Mouse (Mus musculus) kidney, adult 18-20 months (tissue): Measurements from ENCODE around the gene Fes.

Experiments used
- DNase-seq: peaks from one replicate; pipeline ENCODE4 v3.0.0; 2021

The Fes gene

DNA sequence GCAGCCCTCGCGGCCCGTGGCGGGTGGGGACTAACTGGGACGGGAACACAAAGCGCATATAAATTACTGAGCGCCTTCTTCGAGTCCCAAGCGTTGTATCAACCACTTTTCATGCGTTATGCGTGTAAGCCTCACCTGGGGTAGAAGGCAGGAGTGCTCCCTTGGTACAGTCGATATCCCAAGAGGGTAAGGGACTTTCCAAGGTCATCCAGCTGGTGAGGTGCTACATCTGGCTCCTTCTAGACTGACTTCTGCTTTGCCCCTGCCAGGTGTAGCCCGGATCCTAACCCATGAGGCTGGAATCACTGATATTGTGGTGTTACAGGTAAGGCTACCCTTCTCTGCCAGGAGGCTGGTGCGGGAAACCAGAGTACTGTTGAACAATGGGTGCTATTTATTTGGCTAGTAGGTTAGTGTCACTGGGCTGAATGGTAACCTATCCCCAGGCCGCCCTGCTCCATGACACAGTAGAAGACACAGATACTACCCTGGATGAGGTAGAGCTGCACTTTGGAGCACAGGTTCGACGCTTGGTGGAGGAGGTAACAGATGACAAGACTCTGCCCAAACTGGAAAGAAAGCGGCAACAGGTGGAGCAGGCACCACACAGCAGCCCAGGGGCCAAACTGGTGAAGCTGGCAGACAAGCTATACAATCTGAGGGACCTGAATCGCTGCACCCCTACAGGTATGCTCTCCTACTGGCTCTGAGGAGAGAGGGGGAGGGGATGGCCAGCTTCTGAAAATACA, 44.3 kb downstream of the Fes start:
- DNase-seq, result no peak

DNA sequence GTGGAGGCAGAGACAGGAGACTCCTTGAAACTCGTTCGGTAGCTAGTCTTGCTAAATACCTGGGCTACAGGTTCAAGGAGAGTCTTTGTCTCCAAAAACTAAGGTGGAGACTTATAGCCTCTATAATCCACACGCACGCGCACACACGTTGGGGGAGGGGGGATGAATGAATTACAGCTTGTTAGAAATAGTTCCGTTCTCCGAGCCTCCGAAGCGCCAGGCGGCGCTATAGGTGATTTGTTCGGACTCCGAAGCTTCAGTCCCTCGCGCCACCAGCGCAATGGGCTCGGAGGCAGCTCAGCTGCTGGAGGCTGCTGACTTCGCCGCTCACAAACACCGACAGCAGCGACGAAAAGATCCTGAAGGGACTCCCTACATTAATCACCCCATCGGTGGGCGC, 44.9 kb downstream of the Fes start, which contains the start of gene Hddc3:
TSS of gene Hddc3 (plus strand) at position 247 of the 400 bp plus-strand sequence.
- peak; percentile 95 for DNase-seq

DNA sequence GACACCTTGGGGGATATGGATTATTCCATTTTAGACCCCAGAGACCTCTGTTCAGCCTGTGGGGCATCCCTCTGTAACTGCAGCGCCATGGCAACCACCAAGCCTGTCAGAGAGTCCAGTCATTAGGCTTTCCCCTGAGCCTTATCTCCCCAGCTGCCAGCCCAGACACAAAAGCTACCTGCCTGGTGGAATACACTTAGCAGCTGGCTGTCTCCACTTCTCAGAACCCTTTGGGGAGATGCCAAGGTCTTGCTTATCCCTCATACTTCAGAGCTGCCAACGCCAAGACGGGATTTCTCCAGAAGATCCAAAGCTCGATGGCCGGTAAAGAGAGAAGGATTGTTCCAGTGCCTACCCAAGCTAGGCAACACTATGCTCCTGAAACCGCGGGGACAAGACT, 46.0 kb downstream of the Fes start:
- no peak for DNase-seq

DNA sequence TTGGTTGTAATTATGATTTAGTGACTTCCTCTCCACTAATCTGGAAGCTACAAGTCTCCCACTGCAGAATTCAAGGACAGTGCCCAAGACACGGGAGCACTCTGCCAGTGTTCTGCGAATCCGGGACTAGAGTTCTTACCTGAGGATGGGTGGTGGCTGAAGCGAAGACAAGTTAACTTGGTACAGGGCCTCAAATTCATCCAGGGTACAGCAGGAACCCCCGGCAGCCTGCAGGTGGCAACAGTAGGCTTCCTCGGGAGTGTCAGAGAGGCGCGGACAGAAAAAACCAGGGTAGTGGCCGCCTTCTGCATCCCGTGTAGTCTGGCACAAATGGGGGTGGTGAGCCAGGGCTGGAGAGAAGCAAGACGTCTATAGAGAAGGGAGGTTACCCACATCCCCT, 47.0 kb downstream of the Fes start, which contains the start of gene Unc45a:
TSS of gene Unc45a (minus strand) at position 213 of the 400 bp plus-strand sequence.
- DNase-seq, result peak; percentile 76

DNA sequence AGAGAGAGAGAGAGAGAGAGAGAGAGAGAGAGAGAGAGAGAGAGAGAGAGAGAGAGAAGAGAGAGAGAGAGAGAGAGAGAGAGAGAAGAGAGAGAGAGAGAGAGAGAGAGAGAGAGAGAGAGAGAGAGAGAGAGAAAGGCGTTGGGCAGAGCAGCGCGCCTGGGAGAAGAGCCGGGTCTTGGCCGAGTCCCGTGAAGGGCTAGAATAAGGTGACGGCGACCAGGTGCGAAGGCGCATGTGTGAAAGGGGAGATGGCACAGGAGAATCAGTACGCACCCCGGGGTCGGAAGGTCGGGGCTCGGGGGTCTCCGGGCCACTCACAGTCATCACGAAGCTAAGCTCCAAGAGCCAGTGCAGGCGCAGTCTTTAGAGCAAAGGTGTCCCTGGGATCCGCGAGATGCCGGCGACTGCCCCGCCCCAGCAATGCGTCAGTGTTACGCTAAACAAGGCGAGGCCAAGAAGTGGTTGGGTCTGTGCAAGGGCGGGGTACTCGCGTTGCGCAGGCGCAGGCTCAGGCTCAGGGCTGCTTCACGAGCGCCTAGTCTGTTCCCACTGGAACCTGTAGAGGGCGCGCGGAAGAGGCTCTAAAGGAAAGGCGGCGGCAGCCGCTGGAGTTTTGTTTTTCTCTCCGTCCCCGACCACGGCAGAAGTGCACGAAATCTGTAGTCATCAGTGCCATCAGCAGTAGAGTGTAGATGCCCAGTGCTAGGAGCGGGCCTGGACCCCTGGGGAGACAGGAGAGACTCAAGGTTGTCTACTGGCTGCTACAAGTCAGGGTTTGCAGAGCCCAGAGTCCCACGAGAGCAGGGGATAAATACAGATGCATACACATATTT, 47.7 kb downstream of the Fes start:
- peak; percentile 98 for DNase-seq

DNA sequence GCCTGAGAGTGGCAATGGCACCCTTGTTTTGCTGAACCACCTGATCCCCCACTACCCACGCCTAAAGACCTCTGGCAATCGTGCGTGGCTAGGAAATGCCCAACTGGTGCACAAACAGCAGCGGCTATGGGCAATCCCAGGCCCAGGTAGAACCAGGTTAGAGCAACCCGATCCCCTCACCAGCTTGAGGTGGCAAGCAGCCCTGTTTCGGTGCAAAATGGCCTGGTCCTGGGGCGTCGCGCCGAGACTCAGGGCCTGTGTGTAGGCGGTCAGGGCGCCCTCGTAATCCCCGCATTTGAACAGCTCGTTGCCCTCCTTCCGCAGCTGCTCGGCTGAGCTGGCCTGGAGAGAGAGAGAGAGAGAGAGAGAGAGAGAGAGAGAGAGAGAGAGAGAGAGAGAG, 48.4 kb downstream of the Fes start:
- DNase-seq, result peak; percentile 32

DNA sequence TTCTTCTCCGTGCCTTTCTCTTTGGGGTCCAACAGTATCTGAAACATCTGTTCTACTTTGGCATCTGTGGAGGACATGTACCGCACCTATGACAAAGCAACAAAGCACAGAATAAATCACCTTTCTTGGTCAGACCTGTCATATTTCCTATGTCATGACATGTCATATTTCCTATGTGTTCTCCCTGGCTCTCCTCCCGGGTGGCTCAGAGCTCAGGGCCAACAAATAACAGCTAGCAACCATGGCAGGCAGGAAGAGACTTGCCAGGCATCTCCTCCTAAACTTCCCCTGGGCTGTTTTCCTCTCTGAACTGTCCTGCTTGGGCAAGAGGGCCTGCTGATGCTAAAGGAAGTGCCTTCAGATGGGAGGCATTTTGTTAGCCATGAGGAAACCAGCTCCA, 50.8 kb downstream of the Fes start:
- DNase-seq, result no peak

DNA sequence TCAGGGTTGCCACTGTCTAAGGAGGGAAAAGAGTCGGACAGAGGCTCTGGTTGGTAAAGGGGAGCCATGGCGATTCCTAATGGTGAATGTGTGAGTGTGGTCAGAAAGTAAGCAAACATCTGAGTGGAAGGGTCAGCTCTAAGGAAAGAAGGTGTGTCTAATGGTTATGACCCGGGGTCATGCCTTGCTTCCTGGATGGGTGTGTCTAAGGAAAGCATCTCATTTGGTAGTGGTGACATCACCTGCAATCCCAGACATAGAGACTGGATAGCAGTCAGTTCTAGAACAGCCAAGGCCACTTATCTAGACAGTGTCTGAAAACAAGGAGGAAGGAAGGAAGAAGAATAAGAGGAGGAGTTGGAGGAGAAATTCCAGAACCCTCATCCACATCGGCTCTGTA, 52.9 kb downstream of the Fes start:
- no peak for DNase-seq

DNA sequence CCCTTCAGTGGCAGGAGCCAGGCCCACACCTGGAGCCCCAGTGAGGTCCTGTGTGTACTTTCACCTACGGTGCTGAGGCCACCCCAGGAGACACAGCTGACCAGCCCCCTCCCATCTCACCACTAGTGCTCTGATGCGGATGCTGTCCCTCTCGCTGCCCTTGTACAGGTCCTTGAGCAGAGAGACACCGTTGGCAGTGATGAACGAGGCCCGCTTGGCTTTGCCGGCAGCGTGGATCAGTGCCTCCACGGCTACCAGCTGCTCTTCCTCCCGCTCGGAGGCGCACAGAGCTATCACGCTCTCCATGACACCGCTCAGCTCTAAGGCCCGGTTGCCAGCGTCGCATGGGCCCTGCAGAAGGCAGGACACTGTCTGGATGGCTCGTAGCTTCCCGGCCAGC, 56.3 kb downstream of the Fes start:
- DNase-seq, result no peak

DNA sequence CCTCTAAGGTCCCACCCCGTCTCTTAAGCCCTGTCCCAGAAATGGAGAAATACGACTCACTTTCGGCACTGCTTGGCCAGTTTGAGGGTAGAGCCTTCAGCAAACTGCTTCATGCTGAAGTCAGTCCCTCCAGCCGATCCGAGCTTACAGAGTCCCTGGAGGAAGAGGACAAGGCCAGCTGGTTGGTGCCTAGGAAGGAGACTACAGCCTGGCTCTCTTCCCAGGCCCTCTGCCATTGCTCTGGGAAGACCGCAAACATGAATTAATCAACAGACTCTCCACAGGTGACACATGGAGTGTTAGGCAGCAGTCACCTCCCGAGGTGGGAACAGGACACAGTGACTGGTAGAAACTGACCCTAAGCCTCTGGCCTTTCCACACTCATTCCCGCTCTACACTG, 57.5 kb downstream of the Fes start:
- no peak for DNase-seq
